ENCODE assay signal across 9 mouse cellular contexts in the genomic region with DNA sequence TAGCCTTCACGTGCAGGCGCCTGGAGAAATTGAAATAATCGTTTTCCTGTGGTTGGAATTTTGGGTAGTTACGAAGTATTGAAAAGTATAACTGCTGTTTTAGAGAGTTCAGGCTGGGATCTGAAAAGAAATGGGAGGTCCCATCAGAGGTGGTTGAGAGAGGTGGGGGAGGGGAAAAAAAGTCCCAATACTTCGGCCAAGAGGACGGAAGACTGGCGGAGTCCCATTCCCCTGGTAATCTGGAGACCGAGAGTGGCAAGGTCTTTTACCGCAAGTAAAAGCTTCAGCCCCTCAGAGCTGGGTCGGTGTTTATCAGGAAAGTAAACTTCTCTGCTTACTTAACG. TPM values are rescaled to one million over a fixed set of nuclear protein-coding genes. Genes with fewer than 3 reads are reported as not detected.
DNase-seq lines count a peak whose midpoint lies in the region; ATAC-seq and TF ChIP-seq lines count a peak whose summit lies in the region.
"Had no signal": no experiment of that assay in that cellular context is flagged by ENCODE, and none has a peak within 500 bp of the region (broad histone marks: within the 10 kb centered on the region; RNA-seq: fewer than 3 reads in every experiment).

No protein-coding gene starts in this region.

- intact Hi-C loops in left cerebral cortex, adult 2 months (cut with DNase I) = loop anchor here (10.0 kb wide), 1 partner anchor 543 kb away; a partner anchor contains a TSS
- intact Hi-C loops in left cerebral cortex, postnatal 4 days (cut with DNase I) = loop anchor here (10.0 kb wide), 1 partner anchor 193 kb away; no protein-coding TSS in a partner anchor

- H3K4me1 ChIP-seq in embryonic facial prominence, embryonic 15.5 days = peaks cover 19% of the 10 kb centered on the region
- peaks cover 16% of the 10 kb centered on the region for H3K4me1 ChIP-seq in intestine, embryonic 15.5 days (replicated peaks)

- no peaks in the 10 kb centered on the region for H3K9me3 ChIP-seq in embryonic facial prominence, embryonic 15.5 days (replicated peaks)
- H3K9me3 ChIP-seq in intestine, embryonic 15.5 days = no peaks in the 10 kb centered on the region

- no peak for TF ChIP-seq POLR2A in myocyte (IDR thresholded peaks at IDR 0.05; ENCODE audit: insufficient read length, low read depth)

- no peak for DNase-seq in left cerebral cortex, adult 2 months (ENCODE audit: extremely low spot score in 1 of 2, low spot score in 2 of 2)
- no peak for DNase-seq in left cerebral cortex, postnatal 4 days
- DNase-seq in cerebellum, postnatal 10 days = no peak
- DNase-seq in cerebellum, adult 18-20 months = no peak
- no peak for DNase-seq in adrenal gland, adult 2 months

- WGBS in embryonic facial prominence, embryonic 15.5 days = 6% methylated on average over 11 of the region's 11 CpGs
- 2% methylated on average over 11 of the region's 11 CpGs for WGBS in intestine, embryonic 15.5 days

- H3K36me3 ChIP-seq in embryonic facial prominence, embryonic 15.5 days = no peaks in the 10 kb centered on the region
- H3K36me3 ChIP-seq in intestine, embryonic 15.5 days = no peaks in the 10 kb centered on the region
- H3K36me3 ChIP-seq in myocyte (ENCODE audit: control insufficient read depth, insufficient read depth) = no peaks in the 10 kb centered on the region

- TF ChIP-seq CTCF in left cerebral cortex, adult 2 months (IDR thresholded peaks at IDR 0.05) = no peak

- no peak for ATAC-seq in embryonic facial prominence, embryonic 15.5 days (ENCODE audit: insufficient number of reproducible peaks, low FRiP score, low TSS enrichment, low read depth)
- ATAC-seq in intestine, embryonic 15.5 days = 0 out of 2 replicates have a peak, but pooled peaks have one; percentile 10

- H3K27ac ChIP-seq in left cerebral cortex, adult 2 months = no peak overlapping the region; the same call in 1 of the 2 replicates
- no peak overlapping the region for H3K27ac ChIP-seq in embryonic facial prominence, embryonic 15.5 days (replicated peaks)
- H3K27ac ChIP-seq in intestine, embryonic 15.5 days = no peak overlapping the region

- H3ac ChIP-seq in myocyte (ENCODE audit: control insufficient read depth, insufficient read length) = no peak overlapping the region

- H3K27me3 ChIP-seq in embryonic facial prominence, embryonic 15.5 days = 0 out of 2 replicates have a peak, but pooled peaks cover 7% of the 10 kb centered on the region
- H3K27me3 ChIP-seq in intestine, embryonic 15.5 days (replicated peaks) = no peaks in the 10 kb centered on the region
- no peaks in the 10 kb centered on the region for H3K27me3 ChIP-seq in myocyte (ENCODE audit: control insufficient read depth, insufficient read depth, insufficient read length)

- no peaks in the 10 kb centered on the region for H3K79me2 ChIP-seq in myocyte (ENCODE audit: control insufficient read depth, insufficient read depth)

- H3K4me3 ChIP-seq in left cerebral cortex, adult 2 months = peak overlapping the region; percentile 53
- peak overlapping the region; percentile 44 for H3K4me3 ChIP-seq in embryonic facial prominence, embryonic 15.5 days (replicated peaks)
- H3K4me3 ChIP-seq in intestine, embryonic 15.5 days (replicated peaks) = peak overlapping the region; percentile 38
- H3K4me3 ChIP-seq in myocyte = peak overlapping the region; percentile 14

- peak overlapping the region; percentile 87 for H3K4me2 ChIP-seq in embryonic facial prominence, embryonic 15.5 days (replicated peaks)
- H3K4me2 ChIP-seq in intestine, embryonic 15.5 days (replicated peaks) = peak overlapping the region; percentile 75
- peak overlapping the region; percentile 73 for H3K4me2 ChIP-seq in myocyte (ENCODE audit: low read depth)

- no peak overlapping the region for H3K9ac ChIP-seq in embryonic facial prominence, embryonic 15.5 days
- H3K9ac ChIP-seq in intestine, embryonic 15.5 days = peak overlapping the region; percentile 18; the same call in 1 of the 2 replicates

TF ChIP-seq in myocyte, 11 proteins besides CTCF, POLR2A, EP300 and RAD21:
- TF ChIP-seq MYOD1 (IDR thresholded peaks at IDR 0.05; ENCODE audit: control insufficient read depth in 1 of 3, insufficient read length in 2 of 3, low read depth in 2 of 3) (no peak), E2F4 (IDR thresholded peaks at IDR 0.05; ENCODE audit: insufficient read depth) (no peak), MAX (IDR thresholded peaks at IDR 0.05; ENCODE audit: low read depth) (no peak), SRF (IDR thresholded peaks at IDR 0.05; ENCODE audit: control insufficient read depth, insufficient read length, low read depth) (no peak), POLR2AphosphoS2 (IDR thresholded peaks at IDR 0.05; ENCODE audit: insufficient read length, low read depth) (no peak), MYOG (IDR thresholded peaks at IDR 0.05; ENCODE audit: control insufficient read depth in 1 of 3, insufficient read depth in 1 of 3, insufficient read length in 2 of 3, low read depth in 2 of 3) (no peak), CEBPB (IDR thresholded peaks at IDR 0.05; ENCODE audit: insufficient read depth, poor library complexity, severe bottlenecking) (no peak), TCF12 (IDR thresholded peaks at IDR 0.05; ENCODE audit: insufficient read depth, poor library complexity, severe bottlenecking) (no peak), USF1 (IDR thresholded peaks at IDR 0.05; ENCODE audit: low read depth) (no peak), REST (IDR thresholded peaks at IDR 0.05; ENCODE audit: insufficient read depth, insufficient read length) (no peak), TCF3 (IDR thresholded peaks at IDR 0.05; ENCODE audit: insufficient read length, low read depth) (no peak)

RNA-seq across cellular contexts. Expression of a gene that starts 7.6 kb away (rescaled TPM):
- total RNA-seq in left cerebral cortex, adult 2 months (2021) = not detected
- total RNA-seq in left cerebral cortex, postnatal 4 days (2021) = not detected
- polyA plus RNA-seq in embryonic facial prominence, embryonic 15.5 days (2015; fragmentation: Nextera tagmentation; extraction: Ambion mirVana) = not detected in 2 replicates
- not detected in 2 replicates for polyA plus RNA-seq in intestine, embryonic 15.5 days (2015; fragmentation: Nextera tagmentation; extraction: Ambion mirVana)
- not detected for polyA plus RNA-seq in myocyte (2012; fragmentation: generic; extraction: Trizol)
- total RNA-seq in adrenal gland, adult 2 months (2021) = not detected
- not detected in 2 replicates for polyA plus RNA-seq in adrenal gland, adult 2 months (2012; rRNA removed)
- total RNA-seq: adrenal gland, adult 8-10 months had no signal

RNA-seq across cellular contexts. Expression of a gene that starts 24.1 kb away (rescaled TPM):
- total RNA-seq in left cerebral cortex, adult 2 months (2021) = 10 to 100 TPM; 30.0 to 32.8 TPM
- total RNA-seq in left cerebral cortex, postnatal 4 days (2021) = 10 to 100 TPM; 31.2 to 33.0 TPM
- 8.3 and 9.1 TPM in 2 replicates for polyA plus RNA-seq in embryonic facial prominence, embryonic 15.5 days (2015; fragmentation: Nextera tagmentation; extraction: Ambion mirVana)
- 6.7 and 6.8 TPM in 2 replicates for polyA plus RNA-seq in intestine, embryonic 15.5 days (2015; fragmentation: Nextera tagmentation; extraction: Ambion mirVana)
- 8.8 TPM for polyA plus RNA-seq in myocyte (2012; fragmentation: generic; extraction: Trizol)
- 1 to 10 TPM; 8.3 to 9.6 TPM for total RNA-seq in adrenal gland, adult 2 months (2021)
- 3.1 and 3.9 TPM in 2 replicates for polyA plus RNA-seq in adrenal gland, adult 2 months (2012; rRNA removed)

RNA-seq across cellular contexts. Expression of a gene that starts 53.5 kb away (rescaled TPM):
- 1 to 10 TPM; 3.8 to 4.3 TPM for total RNA-seq in left cerebral cortex, adult 2 months (2021)
- 1 to 10 TPM; 1.2 to 1.3 TPM for total RNA-seq in left cerebral cortex, postnatal 4 days (2021)
- 3.7 and 4.2 TPM in 2 replicates for polyA plus RNA-seq in embryonic facial prominence, embryonic 15.5 days (2015; fragmentation: Nextera tagmentation; extraction: Ambion mirVana)
- 30.8 and 33.0 TPM in 2 replicates for polyA plus RNA-seq in intestine, embryonic 15.5 days (2015; fragmentation: Nextera tagmentation; extraction: Ambion mirVana)
- polyA plus RNA-seq in myocyte (2012; fragmentation: generic; extraction: Trizol) = 0.17 TPM
- total RNA-seq in adrenal gland, adult 2 months (2021) = 10 to 100 TPM; 13.8 to 14.7 TPM
- polyA plus RNA-seq in adrenal gland, adult 2 months (2012; rRNA removed) = 1.8 and 3.0 TPM in 2 replicates
